Mouse (Mus musculus) intestine, postnatal 0 days (tissue): ENCODE results near the gene Stk39. TPM values are rescaled to one million over a fixed set of nuclear protein-coding genes. Genes with fewer than 3 reads are reported as not detected.

Experiments used
- ATAC-seq: fragments of 200-750 bp; cut with Nextera tagmentation; 2 replicates; pipeline ENCODE4 v1.8.0; 2017; ENCODE audit warnings: mild to moderate bottlenecking, moderate TSS enrichment, moderate library complexity
- H3K27ac ChIP-seq: fragments of 300-500 bp; sonication (generic); 2 replicates; pipeline ENCODE4 v1.5.1; 2014; ENCODE audit warnings: mild to moderate bottlenecking, low read depth, low read length, moderate library complexity
- H3K27me3 ChIP-seq: fragments of 300-500 bp; sonication (generic); replicated peaks from 2 replicates; pipeline ENCODE4 v1.6.1; 2014; ENCODE audit warnings: low read length, mixed read lengths; ENCODE audit not compliant: control insufficient read depth, insufficient read depth
- H3K36me3 ChIP-seq: fragments of 300-500 bp; sonication (generic); 2 replicates; pipeline ENCODE4 v1.6.1; 2014; ENCODE audit warnings: mild to moderate bottlenecking, moderate library complexity; ENCODE audit not compliant: control insufficient read depth, insufficient read depth
- H3K4me1 ChIP-seq: fragments of 300-500 bp; sonication (generic); replicated peaks from 2 replicates; pipeline ENCODE4 v1.6.1; 2014; ENCODE audit warnings: antibody characterized with exemption, low read length, mixed read lengths; ENCODE audit not compliant: control insufficient read depth, insufficient read depth
- H3K4me2 ChIP-seq: fragments of 300-500 bp; sonication (generic); replicated peaks from 2 replicates; pipeline ENCODE4 v1.6.1; 2014; ENCODE audit warnings: low read depth, mild to moderate bottlenecking, moderate library complexity
- H3K4me3 ChIP-seq: fragments of 300-500 bp; sonication (generic); 2 replicates; pipeline ENCODE4 v1.5.1; 2014; ENCODE audit warnings: low read depth, low read length
- H3K9ac ChIP-seq: fragments of 300-500 bp; sonication (generic); 2 replicates; pipeline ENCODE4 v1.6.1; 2014; ENCODE audit warnings: mild to moderate bottlenecking, low read depth, low read length
- H3K9me3 ChIP-seq: fragments of 300-500 bp; sonication (generic); 2 replicates; pipeline ENCODE4 v1.6.1; 2016; ENCODE audit warnings: mixed run types; ENCODE audit not compliant: control insufficient read depth
- CTCF ChIP-seq: sonication (generic); IDR thresholded peaks from 2 replicates; pipeline ENCODE4 v1.5.1; 2016; ENCODE audit warnings: low read depth, mild to moderate bottlenecking, control low read depth, antibody characterized with exemption, moderate library complexity
- WGBS: fragments of 180-500 bp; shearing (Covaris S2); extraction: QIAGEN DNeasy Blood & Tissue Kit; methylation state at CpG from one replicate; pipeline ENCODE4 v1.1.7; 2014; 5-methylcytosine and 5-hydroxymethylcytosine counted together
- polyA plus RNA-seq: library from polyadenylated mRNA; unstranded; fragments of >200 nt; fragmentation: Nextera tagmentation; extraction: Ambion mirVana; gene quantifications from 2 replicates; pipeline ENCODE4 v1.2.1, GENCODE M21; 2015

Stk39 gene
- polyA plus RNA-seq, 1 experiment from 2014 or later, result 10.1 TPM

DNA sequence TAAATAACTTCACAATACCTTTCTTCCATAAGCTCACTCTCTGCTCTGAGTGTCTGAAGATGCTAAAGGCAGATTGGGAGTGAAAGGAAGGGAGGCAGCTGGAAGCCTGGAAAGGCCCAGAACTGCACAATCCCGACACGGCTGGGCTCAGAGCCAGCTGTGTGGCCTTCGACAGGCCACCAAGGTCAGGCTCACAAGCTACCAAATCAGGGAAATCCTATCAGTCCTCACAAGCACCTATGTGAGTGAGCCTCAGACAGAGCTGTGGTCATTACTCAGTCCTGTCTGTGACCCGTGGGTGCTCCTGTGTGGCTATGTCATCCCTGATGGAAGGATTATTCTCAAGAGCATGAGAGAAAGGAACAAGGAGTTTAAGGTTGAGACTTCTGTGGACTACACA, 19.7 kb downstream of the Stk39 start:
- no peak overlapping the region for H3K27ac ChIP-seq
- no peak overlapping the region for H3K4me3 ChIP-seq
- TF ChIP-seq CTCF, result no peak

DNA sequence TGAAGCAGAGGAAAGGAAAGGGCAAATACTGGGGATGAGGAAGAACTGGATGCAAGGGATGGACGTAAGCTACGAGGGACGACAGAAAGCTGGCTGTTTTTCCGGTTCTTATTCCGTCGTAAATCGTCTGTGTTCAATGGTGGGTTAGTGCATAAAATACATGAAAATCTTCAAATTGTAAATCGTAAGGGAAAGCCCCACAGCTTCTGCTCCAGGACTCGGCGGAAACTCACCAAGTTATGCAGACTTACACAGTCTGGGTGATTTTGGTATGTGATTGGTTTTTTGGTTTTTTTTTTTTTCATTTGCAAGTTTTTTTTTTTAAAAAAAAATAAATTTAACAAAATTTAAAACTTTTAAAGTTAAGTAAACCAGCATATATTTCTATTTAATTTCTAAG, 24.0 kb downstream of the Stk39 start:
- Histone ChIP-seq H3K4me1 (no peaks in the 10 kb centered on the region), H3K9ac (no peak overlapping the region), H3K27me3 (no peaks in the 10 kb centered on the region), H3K4me3 (no peak overlapping the region), H3K27ac (no peak overlapping the region), H3K36me3 (no peaks in the 10 kb centered on the region), H3K9me3 (no peaks in the 10 kb centered on the region), H3K4me2 (no peak overlapping the region)
- 92% methylated on average over 10 of the region's 10 CpGs for WGBS
- ATAC-seq, result no peak
- no peak for TF ChIP-seq CTCF

More for the DNA sequence above, 19.7 kb downstream of the Stk39 start:
- 72% methylated on average over 4 of the region's 4 CpGs for WGBS
- Histone ChIP-seq H3K4me2 (no peak overlapping the region), H3K27me3 (no peaks in the 10 kb centered on the region), H3K9me3 (no peaks in the 10 kb centered on the region), H3K9ac (no peak overlapping the region), H3K36me3 (no peaks in the 10 kb centered on the region), H3K4me1 (0 out of 2 replicates have a peak, but pooled peaks cover 3% of the 10 kb centered on the region)
- no peak for ATAC-seq

DNA sequence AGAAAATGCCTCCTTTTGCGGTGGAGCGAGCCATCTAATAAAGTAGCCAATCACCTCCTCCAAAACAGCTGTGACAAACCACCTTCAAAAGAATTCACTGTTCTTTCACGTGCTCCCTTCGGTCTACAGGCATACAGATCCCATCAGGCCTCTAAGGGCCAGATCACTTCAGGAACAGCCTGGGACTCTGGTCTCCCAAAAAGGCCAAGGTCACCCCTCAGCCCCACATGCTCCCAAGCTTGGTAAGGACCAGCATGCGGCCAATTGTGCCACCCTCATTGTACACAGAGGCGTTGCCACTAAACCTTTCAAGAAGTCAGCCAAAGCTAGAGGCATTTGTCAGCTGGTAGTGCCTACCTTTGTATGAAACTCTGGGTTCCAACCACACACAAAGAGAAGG, 28.9 kb downstream of the Stk39 start:
- Histone ChIP-seq H3K4me1 (peaks cover under 1% of the 10 kb centered on the region; the same call in 1 of the 2 replicates), H3K36me3 (no peaks in the 10 kb centered on the region), H3K4me2 (no peak overlapping the region), H3K9me3 (no peaks in the 10 kb centered on the region), H3K27ac (no peak overlapping the region), H3K9ac (no peak overlapping the region), H3K27me3 (no peaks in the 10 kb centered on the region), H3K4me3 (no peak overlapping the region)
- no peak for ATAC-seq
- no peak for TF ChIP-seq CTCF
- WGBS, result 88% methylated on average over 6 of the region's 6 CpGs

GRCm38 (mm10) chr2:68442113-68442717, 29.9 kb downstream of the Stk39 start:
- no peak for ATAC-seq
- Histone ChIP-seq H3K9me3 (no peaks in the 10 kb centered on the region), H3K27me3 (no peaks in the 10 kb centered on the region), H3K4me1 (peaks cover 2% of the 10 kb centered on the region; the same call in 1 of the 2 replicates), H3K9ac (no peak overlapping the region), H3K4me2 (no peak overlapping the region), H3K27ac (no peak overlapping the region), H3K36me3 (no peaks in the 10 kb centered on the region), H3K4me3 (no peak overlapping the region)
- no peak for TF ChIP-seq CTCF
- 68% methylated on average over 5 of the region's 5 CpGs for WGBS

DNA sequence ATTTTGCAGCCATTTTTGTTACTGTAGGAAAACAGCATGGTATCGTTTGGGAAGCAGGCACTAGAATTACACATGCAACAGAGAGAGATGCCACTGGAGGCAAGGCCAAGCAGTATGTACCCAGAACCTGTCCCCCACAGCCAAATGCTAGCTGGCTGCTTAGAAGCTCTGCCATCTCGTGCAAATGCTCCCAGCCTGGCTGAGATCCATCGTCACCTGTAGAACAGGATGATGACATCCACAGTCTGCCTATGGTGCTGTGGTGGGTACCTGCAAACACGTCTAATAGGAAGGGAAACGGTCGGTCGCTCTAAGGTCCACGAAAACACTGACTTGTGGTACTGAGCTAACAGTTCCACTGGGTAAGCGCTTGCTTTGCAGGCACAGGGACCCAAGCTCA, 32.5 kb downstream of the Stk39 start:
- no peak for TF ChIP-seq CTCF
- WGBS, result 96% methylated on average over 9 of the region's 9 CpGs

GRCm38 (mm10) chr2:68437920-68438319, 34.1 kb downstream of the Stk39 start:
- no peak overlapping the region for H3K27ac ChIP-seq
- no peak for TF ChIP-seq CTCF
- H3K4me2 ChIP-seq, result no peak overlapping the region
- H3K27me3 ChIP-seq, result no peaks in the 10 kb centered on the region
- ATAC-seq, result no peak
- no peaks in the 10 kb centered on the region for H3K9me3 ChIP-seq
- no peak overlapping the region for H3K4me3 ChIP-seq
- H3K4me1 ChIP-seq, result peaks cover 6% of the 10 kb centered on the region; the same call in 1 of the 2 replicates
- H3K9ac ChIP-seq, result no peak overlapping the region
- 40% methylated on average over 5 of the region's 5 CpGs for WGBS
- H3K36me3 ChIP-seq, result no peaks in the 10 kb centered on the region

More for the DNA sequence above, 32.5 kb downstream of the Stk39 start:
- Histone ChIP-seq H3K27me3 (no peaks in the 10 kb centered on the region), H3K27ac (no peak overlapping the region), H3K36me3 (no peaks in the 10 kb centered on the region), H3K4me3 (no peak overlapping the region), H3K9me3 (no peaks in the 10 kb centered on the region), H3K4me2 (no peak overlapping the region), H3K4me1 (peaks cover 2% of the 10 kb centered on the region; the same call in 1 of the 2 replicates), H3K9ac (no peak overlapping the region)
- no peak for ATAC-seq
